Comparison of ENCODE assay signal across 21 mouse cellular contexts in the genomic region with DNA sequence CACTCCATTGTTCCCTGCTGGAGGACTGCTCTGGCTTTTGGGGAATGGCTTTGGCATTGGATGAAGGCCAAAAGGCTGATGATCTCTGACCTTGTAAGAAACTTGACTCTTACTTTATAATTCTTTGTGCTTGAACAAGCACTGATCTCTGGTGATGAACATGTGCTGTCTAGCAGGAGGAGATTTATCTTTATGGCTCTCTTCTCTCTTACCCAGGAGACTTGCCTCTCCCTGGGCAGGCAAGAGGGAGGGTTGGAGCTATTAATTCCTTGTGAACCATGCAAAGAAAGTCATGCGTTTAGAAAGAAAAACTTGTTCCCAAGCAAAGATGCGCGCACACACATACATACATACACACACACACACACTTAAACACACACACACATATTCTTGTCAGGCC.
"Had no signal": no experiment of that assay in that cellular context is flagged by ENCODE, and none has a peak within 500 bp of the region (broad histone marks: within the 10 kb centered on the region; RNA-seq: fewer than 3 reads in every experiment).

No protein-coding gene starts in this region.

- DNase-seq: gastrocnemius, postnatal 14 days; gastrocnemius, postnatal 36 days; heart, adult 18-20 months; heart, postnatal 10 days; heart, postnatal 36 days; kidney, adult 11 months; kidney, adult 8-10 months; kidney, postnatal 25 days; layer of hippocampus, adult 9-11 months; layer of hippocampus, postnatal 36 days; left cerebral cortex, postnatal 4 days had no signal

- H3K4me1 ChIP-seq: heart, embryonic 10.5 days; heart, embryonic 12.5 days; hindbrain, embryonic 13.5 days; hindbrain, embryonic 15.5 days; limb, embryonic 13.5 days; limb, embryonic 15.5 days; liver, embryonic 12.5 days had no signal

- ATAC-seq: hindbrain, postnatal 0 days; intestine, embryonic 16.5 days; liver, embryonic 12.5 days had no signal

- H3K4me2 ChIP-seq: heart, embryonic 12.5 days; hindbrain, embryonic 13.5 days; hindbrain, embryonic 15.5 days; limb, embryonic 13.5 days; limb, embryonic 15.5 days; liver, embryonic 12.5 days had no signal

- H3K9ac ChIP-seq: heart, embryonic 12.5 days; hindbrain, embryonic 13.5 days; hindbrain, embryonic 15.5 days; limb, embryonic 13.5 days; limb, embryonic 15.5 days; liver, embryonic 12.5 days; liver, embryonic 14.5 days had no signal

- H3K9me3 ChIP-seq: heart, embryonic 10.5 days; heart, embryonic 12.5 days; hindbrain, embryonic 13.5 days; hindbrain, embryonic 15.5 days; limb, embryonic 13.5 days; limb, embryonic 15.5 days; liver, embryonic 12.5 days had no signal

- H3K27ac ChIP-seq: heart, embryonic 10.5 days; hindbrain, embryonic 13.5 days; hindbrain, embryonic 15.5 days; hindbrain, postnatal 0 days; limb, embryonic 13.5 days; limb, embryonic 15.5 days; liver, embryonic 12.5 days; liver, embryonic 14.5 days had no signal

- H3K36me3 ChIP-seq: heart, embryonic 10.5 days; heart, embryonic 12.5 days; hindbrain, embryonic 13.5 days; hindbrain, embryonic 15.5 days; limb, embryonic 13.5 days; limb, embryonic 15.5 days; liver, embryonic 12.5 days had no signal

- H3K27me3 ChIP-seq: heart, embryonic 12.5 days; hindbrain, embryonic 13.5 days; hindbrain, embryonic 15.5 days; limb, embryonic 13.5 days; limb, embryonic 15.5 days; liver, embryonic 12.5 days had no signal

- H3K4me3 ChIP-seq: heart, embryonic 10.5 days; heart, embryonic 12.5 days; hindbrain, embryonic 13.5 days; hindbrain, embryonic 15.5 days; limb, embryonic 13.5 days; limb, embryonic 15.5 days; liver, embryonic 12.5 days had no signal
